Mouse (Mus musculus) thymus, adult 2 months (tissue): ENCODE data around the gene Npff.

ENCODE experiments used
- CTCF ChIP-seq: fragments of 200-500 bp; IDR thresholded peaks from 2 replicates; pipeline ENCODE4 v1.5.1; 2012; ENCODE audit warnings: mild to moderate bottlenecking, control low read depth, low read length, moderate library complexity, borderline replicate concordance; ENCODE audit not compliant: control insufficient read depth, poor library complexity, insufficient read depth; ENCODE audit errors: extremely low read depth
- POLR2A ChIP-seq: fragments of 200-500 bp; IDR thresholded peaks from 2 replicates; pipeline ENCODE4 v1.6.1; 2012; ENCODE audit warnings: mild to moderate bottlenecking, low read length, control low read depth, moderate library complexity; ENCODE audit not compliant: control insufficient read depth, poor library complexity, insufficient read depth; ENCODE audit errors: extremely low read depth

DNA sequence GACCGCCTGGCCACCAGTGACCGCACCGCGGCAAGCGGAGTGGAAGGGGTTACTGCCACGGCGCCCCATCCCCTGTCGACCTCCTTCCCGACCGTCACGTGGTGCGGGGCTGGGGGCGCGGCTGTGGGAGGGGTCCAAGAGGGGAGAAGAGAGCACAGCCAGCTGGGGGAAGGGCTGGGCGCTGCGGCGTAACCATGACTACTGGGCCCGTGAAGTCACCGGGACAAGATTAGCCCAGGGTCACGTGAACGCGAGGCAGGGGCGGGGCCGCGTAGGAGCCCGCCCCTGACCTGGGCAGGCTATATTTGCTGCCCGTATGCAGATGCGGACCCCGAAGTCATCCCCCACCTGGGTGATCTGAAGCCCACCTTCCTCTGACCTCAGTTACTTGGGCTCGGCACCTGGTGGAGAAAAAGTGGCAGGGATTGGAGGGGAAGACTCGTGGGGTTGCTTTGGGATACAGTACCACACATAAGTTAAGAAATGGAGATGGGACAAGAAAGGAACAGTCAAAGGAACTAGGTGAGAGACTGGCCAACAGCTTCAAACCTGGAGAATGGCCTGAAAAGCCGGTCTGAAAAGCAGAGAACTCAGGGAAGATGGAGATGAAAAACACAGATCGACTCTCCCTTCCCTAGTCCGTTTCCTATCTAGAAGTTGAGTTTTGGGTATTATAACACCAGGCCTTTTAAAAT, 14.0 kb downstream of the Npff start:
- TF ChIP-seq CTCF (no peak), POLR2A (no peak)
